Mouse (Mus musculus) ES-E14 (cell line): ENCODE data around the gene Ano10. TPM values are rescaled to one million over a fixed set of nuclear protein-coding genes. Genes with fewer than 3 reads are reported as not detected.
A peak's percentile ranks its signal among the peaks of the same experiment; 100 is the strongest.

Experiments
- DNase-seq: peaks from one replicate; pipeline ENCODE4 v3.0.0-alpha.2; 2013; ENCODE audit warnings: low read depth, low spot score
- H3K27ac ChIP-seq: 2 replicates; pipeline ENCODE4 v1.5.1; 2012; ENCODE audit warnings: low read depth, mild to moderate bottlenecking, low read length, moderate library complexity, mixed read lengths; ENCODE audit not compliant: poor library complexity, insufficient read depth, severe bottlenecking
- H3K36me3 ChIP-seq: 2 replicates; pipeline ENCODE4 v1.6.1; 2012; ENCODE audit warnings: mild to moderate bottlenecking, low read length, moderate library complexity, mixed read lengths; ENCODE audit not compliant: control insufficient read depth, poor library complexity, insufficient read depth, severe bottlenecking
- H3K4me1 ChIP-seq, 2 experiments: fragments of 150-350 bp in 1 of 2; sonication (generic) in 1 of 2; 2 replicates each; pipeline ENCODE4 v1.6.1; 2012; ENCODE audit warnings: low read length in 2 of 2, mild to moderate bottlenecking in 1 of 2, mixed read lengths in 1 of 2; ENCODE audit not compliant: control insufficient read depth in 2 of 2, insufficient read depth in 2 of 2, poor library complexity in 1 of 2
- H3K4me3 ChIP-seq, 2 experiments: fragments of 150-350 bp in 1 of 2; sonication (generic) in 1 of 2; 2 replicates each; pipeline ENCODE4 v1.5.1; 2012; ENCODE audit warnings: low read length in 2 of 2, low read depth in 1 of 2, mild to moderate bottlenecking in 1 of 2, mixed read lengths in 1 of 2; ENCODE audit not compliant: insufficient read depth in 1 of 2, poor library complexity in 1 of 2, severe bottlenecking in 1 of 2
- H3K9ac ChIP-seq: 2 replicates; pipeline ENCODE4 v1.6.1; 2012; ENCODE audit warnings: low read depth, mild to moderate bottlenecking, low read length, mixed read lengths; ENCODE audit not compliant: poor library complexity, insufficient read depth, severe bottlenecking
- H3K9me3 ChIP-seq: fragments of 150-350 bp; sonication (generic); 2 replicates; pipeline ENCODE4 v1.6.1; 2012; ENCODE audit warnings: low read depth, mild to moderate bottlenecking, low read length; ENCODE audit not compliant: control insufficient read depth, insufficient read depth
- CHD2 ChIP-seq: IDR thresholded peaks from 2 replicates; pipeline ENCODE4 v1.6.1; 2014; ENCODE audit warnings: mild to moderate bottlenecking, low read depth, low read length, inconsistent platforms
- HCFC1 ChIP-seq: IDR thresholded peaks from 2 replicates; pipeline ENCODE4 v1.6.1; 2012; ENCODE audit warnings: low read length, inconsistent platforms, borderline replicate concordance; ENCODE audit not compliant: insufficient read depth
- MAFK ChIP-seq: IDR thresholded peaks from 2 replicates; pipeline ENCODE4 v1.6.1; 2014; ENCODE audit warnings: mild to moderate bottlenecking, low read depth, low read length, inconsistent platforms; ENCODE audit not compliant: insufficient read depth
- ZC3H11A ChIP-seq: IDR thresholded peaks from 2 replicates; pipeline ENCODE4 v1.6.1; 2012; ENCODE audit warnings: low read depth, mild to moderate bottlenecking, inconsistent platforms, low read length, borderline replicate concordance
- ZNF384 ChIP-seq: IDR thresholded peaks from 2 replicates; pipeline ENCODE4 v1.6.1; 2012; ENCODE audit warnings: low read depth, low read length, inconsistent platforms
- in situ Hi-C, 2 experiments: fragments of 600-800 bp; cut with MboI; formaldehyde crosslinking; loops; one replicate each; pipeline ENCODE4 v1.15.1; 2025; ENCODE audit warnings: low sequenced_read_pairs in 2 of 2, inconsistent platforms in 1 of 2; ENCODE audit not compliant: unreplicated experiment in 2 of 2
- total RNA-seq: library from RNA; depleted of rRNA; stranded (reverse); fragments of 300-350 nt; gene quantifications from 2 replicates; pipeline ENCODE4 v1.2.3, GENCODE M21; 2012

Gene Ano10
- total RNA-seq, 1 experiment: 13.7 TPM

- no peaks in the 10 kb centered on the region for H3K9me3 ChIP-seq
- peaks cover 0 to 6% of the 10 kb centered on the region in 2 experiments; a peak in 1 of 4 replicates for H3K4me1 ChIP-seq
- no peak overlapping the region for H3K4me3 ChIP-seq
- in situ Hi-C loops: no loop called here
- TF ChIP-seq HCFC1 (no peak), ZNF384 (no peak), ZC3H11A (no peak), MAFK (no peak), CHD2 (no peak)
- H3K36me3 ChIP-seq: no peaks in the 10 kb centered on the region
- peak; percentile 59 for DNase-seq
- H3K27ac ChIP-seq: no peak overlapping the region
- H3K9ac ChIP-seq: no peak overlapping the region
Measured at GRCm38 (mm10) chr9:122204508-122204907, 89.7 kb downstream of the Ano10 start.

GRCm38 (mm10) chr9:122199253-122199652 is 95.0 kb downstream of the Ano10 start:
- Histone ChIP-seq H3K9me3 (no peaks in the 10 kb centered on the region), H3K27ac (no peak overlapping the region), H3K4me3 (no peak overlapping the region), H3K4me1 (peaks cover 0 to 11% of the 10 kb centered on the region in 2 experiments; a peak in 1 of 4 replicates), H3K9ac (no peak overlapping the region), H3K36me3 (no peaks in the 10 kb centered on the region)
- peak; percentile 62 for DNase-seq
- in situ Hi-C loops: no loop called here
- TF ChIP-seq HCFC1 (no peak), ZNF384 (no peak), ZC3H11A (no peak), MAFK (no peak), CHD2 (no peak)

- no peak for DNase-seq
- no peak for TF ChIP-seq HCFC1
- TF ChIP-seq ZC3H11A: no peak
- no peak for TF ChIP-seq MAFK
- no peak for TF ChIP-seq ZNF384
- no peak for TF ChIP-seq CHD2
- no peaks in the 10 kb centered on the region for H3K36me3 ChIP-seq
- in situ Hi-C loops: no loop called here
- no peak overlapping the region for H3K9ac ChIP-seq
- H3K4me1 ChIP-seq: peaks cover 0 to 11% of the 10 kb centered on the region in 2 experiments; a peak in 1 of 4 replicates
- H3K9me3 ChIP-seq: no peaks in the 10 kb centered on the region
- no peak overlapping the region for H3K27ac ChIP-seq
- H3K4me3 ChIP-seq: no peak overlapping the region
Measured at GRCm38 (mm10) chr9:122198621-122199020, 95.6 kb downstream of the Ano10 start.

- Histone ChIP-seq H3K4me3 (no peak overlapping the region), H3K9ac (no peak overlapping the region), H3K9me3 (no peaks in the 10 kb centered on the region), H3K36me3 (no peaks in the 10 kb centered on the region), H3K27ac (no peak overlapping the region), H3K4me1 (peaks cover 0 to 11% of the 10 kb centered on the region in 2 experiments; a peak in 1 of 4 replicates)
- in situ Hi-C loops: no loop called here
- no peak for DNase-seq
- TF ChIP-seq ZNF384 (no peak), CHD2 (no peak), MAFK (no peak), HCFC1 (no peak), ZC3H11A (no peak)
Measured at GRCm38 (mm10) chr9:122197021-122197420, 97.2 kb downstream of the Ano10 start.
